Mouse (Mus musculus) urinary bladder, adult 2 months (tissue): ENCODE data around the gene Dner. TPM values are rescaled to one million over a fixed set of nuclear protein-coding genes. Genes with fewer than 3 reads are reported as not detected.
"Not testable (repeated sequence)": the region's sequence is repeated elsewhere in the genome, so short reads cannot be mapped to it uniquely, and the experiment has no call there.

ENCODE experiments used
- DNase-seq: peaks from one replicate; pipeline ENCODE4 v3.0.0; 2022; ENCODE audit warnings: low spot score
- polyA plus RNA-seq: library from polyadenylated mRNA; depleted of rRNA; stranded (reverse); fragments of >200 nt; gene quantifications from 2 replicates; pipeline ENCODE4 v1.2.3, GENCODE M21; 2012

The Dner gene
- polyA plus RNA-seq, 1 experiment, result 18.8 TPM

- DNase-seq, result no peak
Measured at GRCm38 (mm10) chr1:84399118-84399517, 296.9 kb downstream of the Dner start.

DNA sequence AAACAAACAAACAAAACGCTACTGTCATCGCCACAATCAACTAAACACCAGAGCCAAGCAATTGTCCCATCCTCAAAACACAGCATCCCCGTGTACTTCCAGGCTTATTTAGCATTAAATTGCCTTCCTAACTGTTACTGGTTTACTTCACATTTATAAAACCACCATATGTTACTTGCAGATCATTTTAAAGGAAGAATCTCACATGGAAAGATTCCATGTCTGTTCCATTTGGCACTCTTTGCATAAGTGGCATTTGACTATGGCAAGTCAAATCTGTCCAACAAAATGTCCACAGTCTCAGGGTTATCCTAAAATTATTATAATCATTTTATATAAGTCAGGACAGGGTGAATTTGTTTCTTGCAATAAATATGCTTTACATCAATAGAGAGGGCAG, 299.2 kb downstream of the Dner start:
- no peak for DNase-seq

GRCm38 (mm10) chr1:84395928-84396327, 300.1 kb downstream of the Dner start:
- no peak for DNase-seq

DNA sequence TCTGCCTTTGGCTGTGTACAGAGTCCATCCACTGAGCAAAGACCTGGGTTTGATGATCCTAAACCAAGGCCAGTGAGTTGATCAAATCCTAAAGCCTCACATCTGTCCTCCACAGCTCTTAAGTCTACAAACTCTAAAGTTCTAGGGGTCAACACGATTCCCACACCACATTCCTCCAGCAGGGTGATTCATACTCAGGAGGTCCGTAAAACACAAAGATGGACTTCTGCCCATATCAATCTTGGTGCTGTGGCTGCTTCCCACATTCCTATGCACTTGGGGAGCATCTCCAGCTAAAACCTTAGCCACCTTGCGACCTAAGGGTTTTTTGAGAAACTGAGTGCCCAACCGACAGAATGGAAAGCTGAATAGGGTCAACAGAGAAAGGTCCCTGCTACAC, 305.1 kb downstream of the Dner start:
- DNase-seq, result no peak

GRCm38 (mm10) chr1:84387616-84388015, 308.4 kb downstream of the Dner start:
- DNase-seq, result no peak

DNA sequence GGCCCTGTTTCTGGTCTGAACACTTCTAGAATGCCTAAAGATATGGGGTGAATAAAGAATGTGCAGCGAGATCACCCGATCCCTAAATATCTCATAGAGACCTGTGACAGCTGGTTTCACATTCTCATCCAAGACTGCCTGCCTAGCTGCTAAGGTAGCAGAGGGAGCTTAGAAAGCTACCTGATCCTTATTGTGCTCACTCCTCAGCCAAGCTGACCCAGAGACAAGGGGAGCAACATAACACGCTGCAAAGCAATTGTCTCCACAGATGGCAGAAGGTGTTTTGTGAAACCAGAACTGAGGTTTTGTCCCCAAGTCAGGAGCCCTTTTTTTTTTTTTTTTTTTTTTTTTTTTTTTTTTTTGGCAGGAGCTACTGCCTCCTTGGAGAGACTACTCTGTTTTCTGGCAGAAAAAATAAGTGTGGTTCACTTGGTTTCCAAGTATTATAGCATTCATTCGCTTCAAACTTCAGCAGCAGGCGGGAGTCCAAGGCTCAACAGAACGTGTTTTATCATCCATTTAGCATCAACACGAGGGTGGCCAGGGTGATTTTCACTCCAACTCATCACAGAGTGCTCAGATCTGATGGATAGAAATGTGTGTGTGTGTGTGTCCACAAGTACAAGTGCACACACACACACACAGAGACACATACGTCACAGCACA, 309.4 kb downstream of the Dner start:
- DNase-seq, result no peak

DNA sequence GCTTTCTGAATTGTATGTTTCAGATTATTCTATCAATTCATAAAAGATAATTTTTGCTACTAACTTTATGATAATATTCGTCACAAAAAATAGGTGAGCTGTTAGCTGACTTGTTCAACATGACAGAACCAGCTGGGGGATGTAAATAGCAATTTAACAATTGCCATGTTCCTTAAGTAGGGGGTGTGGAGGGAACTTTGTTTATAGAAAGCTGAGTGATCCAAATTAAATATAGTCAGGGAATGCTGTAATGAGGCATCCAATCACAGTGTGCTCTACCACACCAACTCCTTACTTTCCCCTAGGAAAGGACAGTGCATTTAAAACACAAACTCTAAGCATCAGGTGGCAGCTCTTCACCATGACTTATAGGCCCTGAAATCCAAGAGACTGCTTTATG, 313.3 kb downstream of the Dner start:
- no peak for DNase-seq

GRCm38 (mm10) chr1:84382064-84382463, 314.0 kb downstream of the Dner start:
- DNase-seq, result no peak

- DNase-seq, result no peak
Measured at GRCm38 (mm10) chr1:84380895-84381294, 315.1 kb downstream of the Dner start.

- no peak for DNase-seq
Measured at GRCm38 (mm10) chr1:84367733-84368132, 328.3 kb downstream of the Dner start.

DNA sequence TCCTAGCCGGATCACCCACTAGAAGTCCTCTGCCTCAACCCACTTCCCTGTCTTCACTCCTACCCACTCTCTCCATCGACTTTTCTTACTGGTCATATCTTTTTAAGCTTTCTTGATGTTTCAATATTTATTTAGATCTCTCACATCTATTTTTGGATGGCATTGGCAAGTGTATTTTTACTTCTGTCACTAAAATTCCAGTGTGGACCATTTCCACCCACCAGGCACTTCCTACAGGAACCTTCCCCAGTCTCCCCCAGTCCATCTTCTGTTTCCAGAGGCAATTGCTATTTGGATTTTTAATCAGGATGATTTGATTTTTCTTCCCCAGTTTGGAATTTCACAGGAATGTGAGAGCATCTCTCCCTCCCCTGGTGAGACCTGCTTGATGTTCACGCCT, 329.5 kb downstream of the Dner start:
- no peak for DNase-seq

- no peak for DNase-seq
Measured at GRCm38 (mm10) chr1:84363967-84364366, 332.1 kb downstream of the Dner start, which contains the start of gene Pid1. TSS of gene Pid1 (minus strand) at chr1:84364180.

- DNase-seq, result no peak
Measured at GRCm38 (mm10) chr1:84362709-84363617, 333.1 kb downstream of the Dner start.

GRCm38 (mm10) chr1:84362209-84362608, 333.8 kb downstream of the Dner start:
- no peak for DNase-seq

DNA sequence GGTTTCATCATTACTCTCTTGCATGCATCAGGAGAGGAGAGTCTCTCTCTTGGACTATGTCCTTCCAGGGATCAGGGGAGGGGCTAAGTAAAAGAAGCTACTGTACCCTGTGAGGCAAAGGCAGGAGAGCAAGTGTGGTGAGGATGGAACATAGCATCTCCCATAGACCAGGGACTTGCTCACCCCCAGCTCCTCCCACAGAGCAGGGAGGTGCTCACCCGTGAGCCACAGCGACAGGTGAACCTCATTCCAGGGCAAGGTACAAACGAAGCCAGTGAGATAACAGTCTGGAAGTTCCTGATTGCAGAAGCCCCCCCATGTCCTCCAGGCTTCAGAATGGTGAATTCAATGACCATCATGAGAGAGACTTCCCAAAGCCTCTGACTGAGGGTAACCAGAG, 334.6 kb downstream of the Dner start:
- no peak for DNase-seq

- no peak for DNase-seq
Measured at GRCm38 (mm10) chr1:84359611-84360500, 336.2 kb downstream of the Dner start.

GRCm38 (mm10) chr1:84357216-84357615, 338.8 kb downstream of the Dner start:
- DNase-seq, result no peak

DNA sequence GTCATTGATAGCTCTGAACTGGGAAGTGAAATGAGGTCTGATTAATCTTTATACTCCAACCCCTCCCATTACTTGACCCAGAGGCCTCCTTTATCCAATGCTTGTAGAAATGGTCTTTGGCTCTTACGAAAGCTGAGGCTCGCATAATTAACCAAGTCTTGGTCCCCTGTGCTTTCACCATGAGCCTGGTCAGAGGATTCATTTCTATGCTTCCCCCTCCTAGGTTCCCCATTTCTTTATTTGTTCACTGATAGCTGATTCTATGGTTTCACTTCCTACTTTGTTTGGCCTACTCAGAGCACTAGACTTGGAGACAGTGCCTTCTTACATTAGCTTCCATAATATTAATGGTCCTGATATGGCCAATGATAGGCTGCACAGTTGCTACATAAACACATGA, 345.8 kb downstream of the Dner start:
- no peak for DNase-seq

DNA sequence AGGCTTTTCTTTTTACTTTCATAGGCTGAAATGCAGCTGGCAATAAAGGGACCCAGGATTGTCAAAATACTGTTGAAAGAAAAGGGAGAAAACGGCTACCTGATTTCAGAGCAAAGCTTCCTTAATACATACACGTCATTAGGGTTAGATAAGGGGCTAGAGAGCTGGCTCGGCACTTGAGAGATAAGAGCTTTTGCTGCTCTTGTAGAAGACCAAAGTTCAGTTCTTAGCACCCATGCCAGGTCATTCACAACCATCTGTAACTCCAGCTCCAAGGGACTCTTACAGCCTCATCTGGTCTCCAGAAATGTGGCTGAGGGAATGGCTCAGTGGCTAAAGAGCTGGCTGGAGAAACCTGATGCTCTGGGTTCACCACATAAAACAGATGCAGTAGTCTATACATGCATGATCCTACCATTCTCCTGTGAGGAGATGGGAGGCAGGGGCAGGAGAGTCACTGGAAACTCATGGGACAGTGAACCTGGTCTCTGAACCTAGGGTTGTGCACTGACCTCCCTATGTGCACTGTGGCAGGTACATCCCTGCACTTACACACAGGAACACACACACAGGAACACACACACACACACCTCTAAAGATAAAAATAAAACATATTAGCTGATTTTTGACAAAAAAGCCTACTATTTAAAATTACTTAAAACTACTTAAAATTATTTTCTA, 348.1 kb downstream of the Dner start:
- DNase-seq, result no peak

DNA sequence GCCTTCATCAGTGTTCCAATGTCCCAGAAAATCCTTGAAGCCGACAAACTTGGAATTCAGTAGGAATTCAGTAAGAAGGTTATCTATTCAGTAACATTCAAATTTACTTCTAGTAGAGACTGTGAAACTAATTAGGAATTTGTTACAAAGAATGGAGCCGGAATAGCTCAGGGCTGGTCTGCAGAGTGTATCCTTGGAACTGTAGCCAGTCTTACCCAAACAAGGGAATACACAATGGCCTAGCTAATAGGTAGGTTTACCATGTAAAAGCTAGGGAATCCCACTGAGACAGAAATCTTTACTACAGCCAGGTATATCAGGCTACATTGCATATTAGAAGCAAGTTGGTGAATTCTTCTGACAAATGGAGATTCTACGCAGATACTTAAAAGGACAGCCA, 363.2 kb downstream of the Dner start:
- not testable (repeated sequence) for DNase-seq

- not testable (repeated sequence) for DNase-seq
Measured at GRCm38 (mm10) chr1:84331861-84332260, 364.2 kb downstream of the Dner start.
